Mouse (Mus musculus) E14TG2a.4 (cell line): ENCODE data around the gene Sstr5.

Source experiments
- CTCF ChIP-seq: conservative IDR thresholded peaks from 2 replicates; pipeline ENCODE4 v1.5.1; 2014; ENCODE audit warnings: low read length
- NANOG ChIP-seq: IDR thresholded peaks from 2 replicates; pipeline ENCODE4 v1.6.1; 2014; ENCODE audit warnings: borderline replicate concordance, low read length, mixed read lengths

- TF ChIP-seq CTCF: no peak
- TF ChIP-seq NANOG: no peak
These were observed 5.5 kb upstream of the Sstr5 start for GRCm38 (mm10) chr17:25502599-25502998.
